Mouse (Mus musculus) liver, embryonic 14.5 days (tissue): ENCODE data around the gene Slc3a2.

Experiments used
- CTCF ChIP-seq: IDR thresholded peaks from 2 replicates; pipeline ENCODE4 v1.5.1; 2016; ENCODE audit warnings: antibody characterized with exemption, low read depth, control low read depth
- EP300 ChIP-seq: IDR thresholded peaks from 2 replicates; pipeline ENCODE4 v1.6.1; 2016; ENCODE audit warnings: antibody characterized with exemption, low read depth

GRCm38 (mm10) chr19:8763276-8763675 lies 40.1 kb upstream of the Slc3a2 start:
- TF ChIP-seq CTCF (no peak), EP300 (no peak)
